Mouse (Mus musculus): ENCODE data around the gene Bicral. TPM values are rescaled to one million over a fixed set of nuclear protein-coding genes. Genes with fewer than 3 reads are reported as not detected.
A peak's percentile ranks its signal among the peaks of the same experiment; 100 is the strongest.
"Not testable (repeated sequence)": the region's sequence is repeated elsewhere in the genome, so short reads cannot be mapped to it uniquely, and the experiment has no call there.

Gene Bicral
- polyA plus RNA-seq, 1 experiment from 2014 or later = 5.2 TPM

- H3K36me3 ChIP-seq (ENCODE audit: control insufficient read depth, insufficient read depth, low read length) = peaks cover 27% of the 10 kb centered on the region
- whole genome bisulfite sequencing = 61% methylated on average over 17 of the region's 17 CpGs
- H3K9me3 ChIP-seq (ENCODE audit: control insufficient read depth, low read length) = no peaks in the 10 kb centered on the region
- H3K4me2 ChIP-seq (replicated peaks; ENCODE audit: low read depth, low read length) = peak overlapping the region; percentile 57
- peaks cover 7% of the 10 kb centered on the region; the same call in 1 of the 2 replicates for H3K4me1 ChIP-seq (ENCODE audit: control insufficient read depth, insufficient read depth, low read length)
- peak overlapping the region; percentile 78; the same call in 1 of the 2 replicates for H3K9ac ChIP-seq (ENCODE audit: low read depth, low read length)
- no peak overlapping the region for H3K27ac ChIP-seq (ENCODE audit: low read depth, low read length)
- H3K27me3 ChIP-seq (ENCODE audit: control insufficient read depth, insufficient read depth, low read length) = no peaks in the 10 kb centered on the region
- H3K4me3 ChIP-seq (ENCODE audit: low read length) = peak overlapping the region; percentile 60
- no peak for ATAC-seq (ENCODE audit: low FRiP score, low TSS enrichment)
These were observed 86.7 kb downstream of the Bicral start for GRCm38 (mm10) chr17:46771616-46772015.

GRCm38 (mm10) chr17:46771025-46771424 is 87.3 kb downstream of the Bicral start:
- Histone ChIP-seq H3K9me3 (ENCODE audit: control insufficient read depth, low read length) (no peaks in the 10 kb centered on the region), H3K4me2 (replicated peaks; ENCODE audit: low read depth, low read length) (no peak overlapping the region), H3K9ac (ENCODE audit: low read depth, low read length) (no peak overlapping the region), H3K4me3 (ENCODE audit: low read length) (no peak overlapping the region), H3K4me1 (ENCODE audit: control insufficient read depth, insufficient read depth, low read length) (peaks cover 7% of the 10 kb centered on the region; the same call in 1 of the 2 replicates), H3K27ac (ENCODE audit: low read depth, low read length) (no peak overlapping the region), H3K36me3 (ENCODE audit: control insufficient read depth, insufficient read depth, low read length) (peaks cover 21% of the 10 kb centered on the region), H3K27me3 (ENCODE audit: control insufficient read depth, insufficient read depth, low read length) (no peaks in the 10 kb centered on the region)
- WGBS = 91% methylated on average over 4 of the region's 4 CpGs
- no peak for ATAC-seq (ENCODE audit: low FRiP score, low TSS enrichment)

- Histone ChIP-seq H3K9me3 (ENCODE audit: control insufficient read depth, low read length) (no peaks in the 10 kb centered on the region), H3K9ac (ENCODE audit: low read depth, low read length) (no peak overlapping the region), H3K4me1 (ENCODE audit: control insufficient read depth, insufficient read depth, low read length) (peaks cover 7% of the 10 kb centered on the region; the same call in 1 of the 2 replicates), H3K27ac (ENCODE audit: low read depth, low read length) (no peak overlapping the region), H3K4me3 (ENCODE audit: low read length) (no peak overlapping the region), H3K4me2 (replicated peaks; ENCODE audit: low read depth, low read length) (no peak overlapping the region), H3K27me3 (ENCODE audit: control insufficient read depth, insufficient read depth, low read length) (no peaks in the 10 kb centered on the region), H3K36me3 (ENCODE audit: control insufficient read depth, insufficient read depth, low read length) (peaks cover 16% of the 10 kb centered on the region)
- no peak for ATAC-seq (ENCODE audit: low FRiP score, low TSS enrichment)
- WGBS = 92% methylated on average over 11 of the region's 11 CpGs
These were observed 87.7 kb downstream of the Bicral start for GRCm38 (mm10) chr17:46770546-46770945.

GRCm38 (mm10) chr17:46767868-46768267 is 90.4 kb downstream of the Bicral start:
- no peak overlapping the region for H3K27ac ChIP-seq (ENCODE audit: low read depth, low read length)

GRCm38 (mm10) chr17:46764916-46765315 is 93.4 kb downstream of the Bicral start:
- WGBS = 73% methylated on average over 8 of the region's 9 CpGs

More at GRCm38 (mm10) chr17:46767868-46768267, 90.4 kb downstream of the Bicral start:
- Histone ChIP-seq H3K4me1 (ENCODE audit: control insufficient read depth, insufficient read depth, low read length) (peaks cover 4% of the 10 kb centered on the region; the same call in 1 of the 2 replicates), H3K9me3 (ENCODE audit: control insufficient read depth, low read length) (no peaks in the 10 kb centered on the region), H3K4me2 (replicated peaks; ENCODE audit: low read depth, low read length) (no peak overlapping the region), H3K9ac (ENCODE audit: low read depth, low read length) (no peak overlapping the region), H3K36me3 (ENCODE audit: control insufficient read depth, insufficient read depth, low read length) (no peaks in the 10 kb centered on the region), H3K4me3 (ENCODE audit: low read length) (no peak overlapping the region), H3K27me3 (ENCODE audit: control insufficient read depth, insufficient read depth, low read length) (no peaks in the 10 kb centered on the region)
- WGBS = 41% methylated on average over 8 of the region's 8 CpGs
- ATAC-seq (ENCODE audit: low FRiP score, low TSS enrichment) = no peak

GRCm38 (mm10) chr17:46763544-46763943 is 94.7 kb downstream of the Bicral start, which contains the start of gene Ptcra:
Ptcra (minus strand) TSS chr17:46763712.
- ATAC-seq (ENCODE audit: low FRiP score, low TSS enrichment) = no peak
- Histone ChIP-seq H3K27me3 (ENCODE audit: control insufficient read depth, insufficient read depth, low read length) (no peaks in the 10 kb centered on the region), H3K27ac (ENCODE audit: low read depth, low read length) (no peak within 1 kb of the TSS), H3K4me2 (replicated peaks; ENCODE audit: low read depth, low read length) (no peak within 1 kb of the TSS), H3K9me3 (ENCODE audit: control insufficient read depth, low read length) (no peaks in the 10 kb centered on the region), H3K4me3 (ENCODE audit: low read length) (no peak within 1 kb of the TSS), H3K4me1 (ENCODE audit: control insufficient read depth, insufficient read depth, low read length) (no peaks in the 10 kb centered on the region), H3K9ac (ENCODE audit: low read depth, low read length) (no peak within 1 kb of the TSS), H3K36me3 (ENCODE audit: control insufficient read depth, insufficient read depth, low read length) (no peaks in the 10 kb centered on the region)
- WGBS = 52% methylated on average over 2 of the region's 2 CpGs

More at GRCm38 (mm10) chr17:46764916-46765315, 93.4 kb downstream of the Bicral start:
- not testable (repeated sequence) for H3K27me3 ChIP-seq (ENCODE audit: control insufficient read depth, insufficient read depth, low read length); H3K36me3 ChIP-seq (ENCODE audit: control insufficient read depth, insufficient read depth, low read length); H3K27ac ChIP-seq (ENCODE audit: low read depth, low read length); H3K4me1 ChIP-seq (ENCODE audit: control insufficient read depth, insufficient read depth, low read length); ATAC-seq (ENCODE audit: low FRiP score, low TSS enrichment); H3K9ac ChIP-seq (ENCODE audit: low read depth, low read length); H3K4me3 ChIP-seq (ENCODE audit: low read length); H3K9me3 ChIP-seq (ENCODE audit: control insufficient read depth, low read length); H3K4me2 ChIP-seq (replicated peaks; ENCODE audit: low read depth, low read length)

- 89% methylated on average over 12 of the region's 12 CpGs for WGBS
- Histone ChIP-seq H3K36me3 (ENCODE audit: control insufficient read depth, insufficient read depth, low read length) (no peaks in the 10 kb centered on the region), H3K4me3 (ENCODE audit: low read length) (no peak overlapping the region), H3K27me3 (ENCODE audit: control insufficient read depth, insufficient read depth, low read length) (no peaks in the 10 kb centered on the region), H3K4me1 (ENCODE audit: control insufficient read depth, insufficient read depth, low read length) (no peaks in the 10 kb centered on the region), H3K9me3 (ENCODE audit: control insufficient read depth, low read length) (no peaks in the 10 kb centered on the region), H3K27ac (ENCODE audit: low read depth, low read length) (no peak overlapping the region), H3K9ac (ENCODE audit: low read depth, low read length) (no peak overlapping the region), H3K4me2 (replicated peaks; ENCODE audit: low read depth, low read length) (no peak overlapping the region)
- ATAC-seq (ENCODE audit: low FRiP score, low TSS enrichment) = no peak
These were observed 99.5 kb downstream of the Bicral start for GRCm38 (mm10) chr17:46758753-46759152.

- Histone ChIP-seq H3K4me2 (replicated peaks; ENCODE audit: low read depth, low read length) (peak within 1 kb of the TSS; percentile 51), H3K9ac (ENCODE audit: low read depth, low read length) (peak within 1 kb of the TSS; percentile 72), H3K36me3 (ENCODE audit: control insufficient read depth, insufficient read depth, low read length) (peaks cover 4% of the 10 kb centered on the region; the same call in 1 of the 2 replicates), H3K27ac (ENCODE audit: low read depth, low read length) (peak within 1 kb of the TSS; percentile 87), H3K4me1 (ENCODE audit: control insufficient read depth, insufficient read depth, low read length) (peaks cover 7% of the 10 kb centered on the region; the same call in 1 of the 2 replicates), H3K27me3 (ENCODE audit: control insufficient read depth, insufficient read depth, low read length) (no peaks in the 10 kb centered on the region), H3K9me3 (ENCODE audit: control insufficient read depth, low read length) (no peaks in the 10 kb centered on the region), H3K4me3 (ENCODE audit: low read length) (peak within 1 kb of the TSS; percentile 72)
- WGBS = under 1% methylated on average over 56 of the region's 58 CpGs
- ATAC-seq (ENCODE audit: low FRiP score, low TSS enrichment) = peak; percentile 99
These were observed 106.3 kb downstream of the Bicral start, which contains the start of gene Cnpy3 for GRCm38 (mm10) chr17:46751794-46752556. Cnpy3 (minus strand) TSS chr17:46752214.
